Mouse (Mus musculus) kidney, adult 2 months (tissue): ENCODE results near the gene Mamld1.

Source experiments
- CTCF ChIP-seq: fragments of 200-500 bp; conservative IDR thresholded peaks from 2 replicates; pipeline ENCODE4 v1.5.1; 2011; ENCODE audit warnings: low read depth, mild to moderate bottlenecking, control low read depth, low read length, moderate library complexity, mixed read lengths; ENCODE audit not compliant: insufficient read depth, insufficient read length
- POLR2A ChIP-seq: fragments of 200-500 bp; IDR thresholded peaks from one replicate; pipeline ENCODE4 v1.6.1; 2011; ENCODE audit warnings: low read depth, low read length, control low read depth

DNA sequence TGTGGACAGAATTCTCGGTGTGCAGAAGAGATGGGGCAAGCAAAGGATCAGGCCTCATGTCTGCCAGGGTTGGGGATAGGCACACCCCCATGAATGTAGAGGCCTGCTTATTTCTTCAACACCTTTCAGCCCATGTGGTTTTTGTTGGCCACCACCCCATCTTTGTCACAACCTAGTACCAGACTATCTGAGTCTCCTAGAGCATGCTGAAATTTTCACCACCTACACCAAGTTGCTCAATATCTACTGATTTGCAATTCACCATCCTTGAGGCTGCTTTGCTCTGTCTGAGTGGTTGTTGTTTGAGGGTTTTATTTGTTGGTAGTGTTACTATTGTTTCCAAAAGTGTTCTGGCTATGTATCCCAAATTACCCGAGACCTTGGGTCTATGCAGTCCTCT lies 91.3 kb downstream of the Mamld1 start:
- TF ChIP-seq CTCF, result no peak
- TF ChIP-seq POLR2A, result no peak
